Mouse (Mus musculus) neural tube, embryonic 14.5 days (tissue): ENCODE measurements at regions not wholly inside any gene's neighbourhood (a gene's known extent, or its start where the extent isn't known, plus 50 kb on each side); places are given as distances from the start of the nearest gene placed in this dataset.

Source experiments
- ATAC-seq: fragments of 200-750 bp; cut with Nextera tagmentation; 2 replicates; pipeline ENCODE4 v1.8.0; 2017; ENCODE audit warnings: low read depth, mild to moderate bottlenecking, moderate TSS enrichment, moderate library complexity
- H3K27ac ChIP-seq: fragments of 300-500 bp; sonication (generic); 2 replicates; pipeline ENCODE4 v1.5.1; 2014; ENCODE audit warnings: low read depth, mild to moderate bottlenecking, control low read depth, low read length, moderate library complexity, mixed read lengths
- H3K27me3 ChIP-seq: fragments of 300-500 bp; sonication (generic); 2 replicates; pipeline ENCODE4 v1.6.1; 2014; ENCODE audit warnings: low read length; ENCODE audit not compliant: control insufficient read depth, insufficient read depth
- H3K36me3 ChIP-seq: fragments of 300-500 bp; sonication (generic); 2 replicates; pipeline ENCODE4 v1.6.1; 2014; ENCODE audit warnings: low read length, mixed read lengths; ENCODE audit not compliant: control insufficient read depth, insufficient read depth
- H3K4me1 ChIP-seq: fragments of 300-500 bp; sonication (generic); 2 replicates; pipeline ENCODE4 v1.6.1; 2014; ENCODE audit warnings: low read length; ENCODE audit not compliant: control insufficient read depth, insufficient read depth
- H3K4me2 ChIP-seq: fragments of 300-500 bp; sonication (generic); 2 replicates; pipeline ENCODE4 v1.6.1; 2014; ENCODE audit warnings: mild to moderate bottlenecking, low read depth, low read length, control low read depth
- H3K4me3 ChIP-seq: fragments of 300-500 bp; sonication (generic); 2 replicates; pipeline ENCODE4 v1.5.1; 2014; ENCODE audit warnings: low read depth, low read length, control low read depth, mixed read lengths
- H3K9ac ChIP-seq: fragments of 300-500 bp; sonication (generic); replicated peaks from 2 replicates; pipeline ENCODE4 v1.6.1; 2014; ENCODE audit warnings: low read depth, mild to moderate bottlenecking, control low read depth, low read length, mixed read lengths
- H3K9me3 ChIP-seq: fragments of 300-500 bp; sonication (generic); 2 replicates; pipeline ENCODE4 v1.6.1; 2016; ENCODE audit warnings: low read length; ENCODE audit not compliant: control insufficient read depth
- WGBS: fragments of 180-500 bp; shearing (Covaris S2); extraction: QIAGEN DNeasy Blood & Tissue Kit; methylation state at CpG from one replicate; pipeline ENCODE4 v1.1.7; 2014; 5-methylcytosine and 5-hydroxymethylcytosine counted together

- H3K27ac ChIP-seq, result peak overlapping the region; percentile 72
Measured at GRCm38 (mm10) chr3:16846785-16847520, 840.7 kb upstream of the Gm5150 start.

DNA sequence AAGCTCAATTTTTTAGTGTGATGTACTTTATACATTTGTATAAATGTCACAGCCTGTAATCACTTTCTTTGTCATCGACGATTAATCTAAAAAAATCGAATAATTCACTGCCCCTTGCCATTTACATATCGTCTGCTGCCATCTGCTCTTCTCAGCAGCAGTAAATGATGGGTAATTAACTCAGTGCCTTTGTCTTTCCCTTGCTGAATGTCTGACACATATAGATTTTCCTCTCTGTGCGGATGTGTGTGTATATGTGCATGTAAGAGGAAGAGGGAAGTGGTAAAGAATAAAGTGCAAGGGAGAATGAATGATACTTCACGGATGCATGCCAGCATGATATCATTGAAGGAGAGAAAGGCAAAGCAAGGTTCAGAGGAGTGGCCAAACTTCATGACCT is 814.3 kb upstream of the Gm5150 start:
- no peaks in the 10 kb centered on the region for H3K27me3 ChIP-seq
- H3K4me1 ChIP-seq, result peaks cover 10% of the 10 kb centered on the region; the same call in 1 of the 2 replicates
- ATAC-seq, result peak; percentile 55; the same call in 1 of the 2 replicates
- no peak overlapping the region for H3K4me3 ChIP-seq
- H3K9ac ChIP-seq, result peak overlapping the region; percentile 44; the same call in 1 of the 2 replicates
- no peaks in the 10 kb centered on the region for H3K36me3 ChIP-seq
- 25% methylated on average over 6 of the region's 6 CpGs for WGBS
- H3K27ac ChIP-seq, result peak overlapping the region; percentile 85
- H3K9me3 ChIP-seq, result no peaks in the 10 kb centered on the region
- peak overlapping the region; percentile 17; the same call in 1 of the 2 replicates for H3K4me2 ChIP-seq

More at GRCm38 (mm10) chr3:16846785-16847520, 840.7 kb upstream of the Gm5150 start:
- Histone ChIP-seq H3K4me2 (no peak overlapping the region), H3K4me1 (peaks cover 5% of the 10 kb centered on the region; the same call in 1 of the 2 replicates), H3K36me3 (no peaks in the 10 kb centered on the region), H3K27me3 (no peaks in the 10 kb centered on the region), H3K9ac (no peak overlapping the region), H3K9me3 (no peaks in the 10 kb centered on the region), H3K4me3 (no peak overlapping the region)
- 22% methylated on average over 4 of the region's 4 CpGs for WGBS
- peak; percentile 64 for ATAC-seq

- peaks cover 10% of the 10 kb centered on the region; the same call in 1 of the 2 replicates for H3K4me1 ChIP-seq
- no peaks in the 10 kb centered on the region for H3K36me3 ChIP-seq
- no peaks in the 10 kb centered on the region for H3K9me3 ChIP-seq
- no peak overlapping the region for H3K4me3 ChIP-seq
- peak overlapping the region; percentile 37; the same call in 1 of the 2 replicates for H3K9ac ChIP-seq
- peak overlapping the region; percentile 14 for H3K4me2 ChIP-seq
- 53% methylated on average over 4 of the region's 4 CpGs for WGBS
- ATAC-seq, result peak; percentile 85
- H3K27me3 ChIP-seq, result no peaks in the 10 kb centered on the region
- H3K27ac ChIP-seq, result peak overlapping the region; percentile 91
Measured at GRCm38 (mm10) chr3:16819218-16820122, 813.2 kb upstream of the Gm5150 start.

DNA sequence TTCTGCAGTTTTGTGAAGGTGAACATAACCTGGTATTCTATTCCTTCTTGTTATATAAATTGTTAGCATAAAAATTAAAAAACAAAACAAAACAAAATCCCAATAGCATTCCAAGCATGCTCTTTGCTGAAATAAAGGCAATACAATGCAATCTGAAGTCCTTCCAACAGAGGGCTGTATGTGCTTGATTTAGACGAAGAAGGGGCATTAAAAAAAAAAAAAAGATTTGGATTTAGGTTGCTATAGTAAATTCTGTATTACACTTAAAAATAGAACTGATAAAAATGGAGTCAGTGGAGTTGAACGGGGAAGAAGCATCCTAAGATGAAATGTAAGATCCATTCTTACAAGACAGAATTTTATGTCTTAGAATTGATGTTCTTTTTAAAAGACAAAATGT is 810.6 kb upstream of the Gm5150 start:
- ATAC-seq, result peak; percentile 45
- 15% methylated on average over 2 of the region's 2 CpGs for WGBS

DNA sequence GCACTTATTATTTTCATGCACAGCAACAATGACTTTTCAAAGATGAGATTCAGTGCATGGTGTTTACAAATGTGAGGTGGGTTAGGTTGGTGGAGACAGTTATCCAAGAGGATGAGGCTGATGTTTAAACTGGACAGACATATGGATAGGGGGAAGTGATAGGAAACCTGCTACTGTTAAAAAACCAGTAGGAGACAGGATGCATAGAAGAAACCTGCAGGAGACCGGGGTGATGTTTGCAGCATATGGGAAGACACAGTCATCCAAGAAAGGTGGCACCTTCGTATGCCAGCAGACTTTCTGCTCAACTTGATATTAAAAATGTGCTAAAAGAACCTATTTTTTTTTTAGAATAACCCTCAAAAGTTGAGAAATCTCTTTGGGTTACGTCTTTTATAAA is 809.9 kb upstream of the Gm5150 start:
- H3K27me3 ChIP-seq, result no peaks in the 10 kb centered on the region
- no peak for ATAC-seq
- H3K27ac ChIP-seq, result peak overlapping the region; percentile 40; the same call in 1 of the 2 replicates
- H3K4me1 ChIP-seq, result peaks cover 10% of the 10 kb centered on the region; the same call in 1 of the 2 replicates
- no peak overlapping the region for H3K4me3 ChIP-seq
- H3K4me2 ChIP-seq, result no peak overlapping the region
- H3K9ac ChIP-seq, result no peak overlapping the region
- no peaks in the 10 kb centered on the region for H3K36me3 ChIP-seq
- 64% methylated on average over 3 of the region's 3 CpGs for WGBS
- H3K9me3 ChIP-seq, result no peaks in the 10 kb centered on the region

More for the DNA sequence above, 810.6 kb upstream of the Gm5150 start:
- Histone ChIP-seq H3K4me2 (no peak overlapping the region), H3K9ac (no peak overlapping the region), H3K4me1 (peaks cover 10% of the 10 kb centered on the region; the same call in 1 of the 2 replicates), H3K27ac (no peak overlapping the region), H3K4me3 (no peak overlapping the region), H3K9me3 (no peaks in the 10 kb centered on the region), H3K36me3 (no peaks in the 10 kb centered on the region), H3K27me3 (no peaks in the 10 kb centered on the region)

DNA sequence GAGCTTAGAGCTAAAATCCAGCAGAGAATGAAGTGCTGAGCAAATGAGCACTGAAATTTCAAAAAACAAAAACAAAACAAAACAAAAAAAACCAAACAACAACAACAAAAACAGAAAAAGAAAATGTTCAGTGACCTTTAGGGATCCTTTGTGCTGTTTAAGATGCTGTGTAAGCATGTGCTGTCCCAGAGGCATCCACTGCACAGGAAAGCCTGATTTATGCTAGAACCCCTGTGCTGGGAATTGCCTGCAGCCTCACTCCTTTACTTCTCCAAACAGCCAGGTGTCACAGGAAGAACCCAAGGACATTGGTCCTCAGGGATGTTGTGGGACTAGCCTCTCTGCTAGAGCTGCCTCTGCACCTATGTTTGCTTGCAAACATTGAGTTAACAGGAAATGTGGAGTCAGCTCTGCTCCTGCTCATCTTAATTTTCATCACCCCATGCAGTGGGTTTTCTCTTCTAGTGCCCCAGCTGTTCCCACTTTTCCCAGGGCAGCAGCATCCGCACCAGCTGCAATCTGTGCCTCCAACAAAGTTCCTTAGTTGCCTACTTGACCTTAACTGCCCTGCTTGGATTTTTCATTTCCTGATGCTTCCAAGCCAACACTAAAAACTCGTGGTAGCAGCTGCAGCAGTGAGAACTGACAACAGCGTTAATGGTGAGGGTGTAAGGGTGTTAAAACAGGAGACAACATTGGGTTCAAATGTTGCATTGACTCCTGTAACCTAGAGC is 804.8 kb upstream of the Gm5150 start:
- ATAC-seq, result peak; percentile 24; the same call in 1 of the 2 replicates

DNA sequence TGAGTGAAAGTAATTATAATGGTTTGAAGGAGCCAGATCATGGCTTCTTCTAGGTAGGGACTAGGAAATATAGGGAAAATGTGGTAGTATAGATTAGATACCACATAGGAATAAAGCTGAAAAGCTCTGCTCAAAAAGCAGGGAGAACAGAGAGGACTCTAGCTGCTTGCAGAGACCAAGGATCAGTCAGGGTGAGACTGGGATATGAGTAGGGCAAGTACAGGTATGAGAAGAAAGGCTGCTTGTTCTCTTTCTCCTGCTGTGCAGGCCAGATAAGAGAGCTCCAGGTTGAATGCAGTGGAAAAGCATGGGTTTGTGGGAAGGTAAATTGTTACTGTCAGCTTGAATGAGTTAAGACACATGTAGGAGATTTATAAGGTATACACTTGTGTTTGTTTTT is 797.4 kb upstream of the Gm5150 start:
- H3K27ac ChIP-seq, result no peak overlapping the region
- H3K9ac ChIP-seq, result no peak overlapping the region
- no peaks in the 10 kb centered on the region for H3K9me3 ChIP-seq
- no peaks in the 10 kb centered on the region for H3K36me3 ChIP-seq
- no peak for ATAC-seq
- H3K27me3 ChIP-seq, result no peaks in the 10 kb centered on the region
- no peak overlapping the region for H3K4me2 ChIP-seq
- no peak overlapping the region for H3K4me3 ChIP-seq
- H3K4me1 ChIP-seq, result no peaks in the 10 kb centered on the region

More for the DNA sequence above, 804.8 kb upstream of the Gm5150 start:
- H3K9ac ChIP-seq, result no peak overlapping the region
- H3K36me3 ChIP-seq, result no peaks in the 10 kb centered on the region
- H3K27me3 ChIP-seq, result no peaks in the 10 kb centered on the region
- no peaks in the 10 kb centered on the region for H3K9me3 ChIP-seq
- H3K4me1 ChIP-seq, result no peaks in the 10 kb centered on the region; the same call in 1 of the 2 replicates
- H3K4me3 ChIP-seq, result no peak overlapping the region
- H3K27ac ChIP-seq, result 0 out of 2 replicates have a peak overlapping the region, but pooled peaks have one; percentile 18
- 22% methylated on average over 3 of the region's 3 CpGs for whole genome bisulfite sequencing
- H3K4me2 ChIP-seq, result no peak overlapping the region
